Mouse (Mus musculus) E14TG2a.4 (cell line): Measurements from ENCODE around the gene Pard6a.

Experiments
- CTCF ChIP-seq: conservative IDR thresholded peaks from 2 replicates; pipeline ENCODE4 v1.5.1; 2014; ENCODE audit warnings: low read length
- NANOG ChIP-seq: IDR thresholded peaks from 2 replicates; pipeline ENCODE4 v1.6.1; 2014; ENCODE audit warnings: borderline replicate concordance, low read length, mixed read lengths
- POU5F1 ChIP-seq: IDR thresholded peaks from 2 replicates; pipeline ENCODE4 v1.6.1; 2014; ENCODE audit warnings: low read length, borderline replicate concordance

DNA sequence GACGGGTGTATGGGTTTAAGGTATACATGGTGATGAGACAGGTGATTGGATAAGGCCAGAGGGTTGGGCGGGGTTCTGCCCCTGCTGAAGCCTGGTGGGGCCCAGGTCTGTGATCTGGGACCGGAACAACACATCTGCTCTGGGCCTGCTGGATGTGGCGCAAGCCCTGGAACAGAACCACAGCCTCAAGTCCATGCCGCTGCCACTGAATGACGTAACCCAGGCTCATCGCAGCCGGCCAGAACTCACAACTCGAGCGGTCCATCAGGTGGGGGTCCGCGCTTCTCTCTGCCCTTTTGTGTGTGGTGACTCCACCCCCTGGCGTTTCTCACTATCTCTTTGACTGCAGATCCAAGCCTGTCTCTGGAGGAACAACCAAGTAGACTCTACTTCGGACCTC lies 10.0 kb upstream of the Pard6a start:
- TF ChIP-seq CTCF (no peak), POU5F1 (no peak), NANOG (no peak)
